Mouse (Mus musculus): ENCODE results near the gene 4933406M09Rik. TPM values are rescaled to one million over a fixed set of nuclear protein-coding genes. Genes with fewer than 3 reads are reported as not detected.

Gene 4933406M09Rik
- total RNA-seq, 2 experiments from 2014 or later = not detected

DNA sequence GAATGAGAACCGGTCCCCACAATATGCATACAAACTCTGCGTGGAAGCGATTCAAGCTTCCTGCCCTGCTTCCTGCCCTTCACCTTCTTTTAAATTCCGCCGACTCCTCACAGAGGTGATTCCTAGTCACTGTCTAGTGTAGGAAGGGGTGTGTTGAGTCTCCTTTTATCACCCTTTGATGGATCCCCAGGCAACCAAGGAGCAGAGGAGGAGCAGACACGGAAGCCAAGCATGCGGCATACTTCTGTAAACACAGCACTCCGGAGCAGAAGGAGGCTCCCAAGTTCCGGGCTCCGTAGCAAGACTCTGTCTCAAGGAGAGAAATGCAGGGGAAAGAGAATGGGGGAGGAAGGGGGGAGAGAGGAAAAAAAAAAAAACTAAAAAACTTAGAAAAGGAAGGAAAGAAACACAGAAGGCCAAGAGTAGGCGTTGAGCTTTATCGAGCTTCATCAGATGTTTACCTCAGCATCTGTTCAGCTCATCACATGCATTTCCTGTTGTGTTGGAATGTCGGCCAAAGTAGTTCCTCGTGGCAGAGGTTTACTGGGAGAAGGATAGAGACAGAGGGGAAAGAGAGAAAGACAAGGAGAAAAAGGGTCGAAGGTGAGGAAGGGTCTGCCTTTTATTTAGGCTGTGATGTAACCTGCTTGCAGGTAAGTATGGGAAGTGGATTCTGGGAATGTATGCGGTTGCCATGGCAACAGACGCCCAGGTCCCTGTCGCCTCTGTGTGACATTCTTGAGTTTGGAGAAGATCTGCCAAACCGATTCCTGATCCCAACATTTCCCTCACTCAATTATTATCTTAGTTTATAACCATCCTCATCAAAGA, 3.7 kb upstream of the 4933406M09Rik start:
- no peak for DNase-seq

DNA sequence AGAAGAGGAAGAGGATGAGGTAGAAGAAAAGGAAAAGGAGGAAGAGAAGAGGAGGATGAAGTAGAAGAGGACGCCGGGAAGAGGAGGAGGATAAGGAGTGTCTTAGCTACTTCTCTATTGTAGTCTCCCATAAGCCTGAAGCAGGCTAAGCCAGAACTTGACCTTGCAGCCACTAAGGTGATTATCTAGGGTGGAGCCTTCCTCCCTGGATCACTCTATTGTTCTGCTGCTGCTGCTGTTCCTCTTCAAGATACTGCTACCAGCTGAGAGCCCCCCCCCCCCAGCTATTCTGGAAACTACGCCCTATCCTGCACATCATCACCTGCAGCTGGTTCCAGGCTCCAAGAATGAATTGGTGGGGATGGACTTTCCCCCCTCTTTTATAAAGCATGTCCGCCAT, 1.2 kb upstream of the 4933406M09Rik start:
- no peak for DNase-seq

GRCm38 (mm10) chr1:134385176-134385575, 564 bp upstream of the 4933406M09Rik start:
- DNase-seq = no peak

- no peak for DNase-seq
Measured at GRCm38 (mm10) chr1:134393827-134394226, 8.1 kb downstream of the 4933406M09Rik start.

GRCm38 (mm10) chr1:134398210-134398609, 12.5 kb downstream of the 4933406M09Rik start:
- DNase-seq = no peak

DNA sequence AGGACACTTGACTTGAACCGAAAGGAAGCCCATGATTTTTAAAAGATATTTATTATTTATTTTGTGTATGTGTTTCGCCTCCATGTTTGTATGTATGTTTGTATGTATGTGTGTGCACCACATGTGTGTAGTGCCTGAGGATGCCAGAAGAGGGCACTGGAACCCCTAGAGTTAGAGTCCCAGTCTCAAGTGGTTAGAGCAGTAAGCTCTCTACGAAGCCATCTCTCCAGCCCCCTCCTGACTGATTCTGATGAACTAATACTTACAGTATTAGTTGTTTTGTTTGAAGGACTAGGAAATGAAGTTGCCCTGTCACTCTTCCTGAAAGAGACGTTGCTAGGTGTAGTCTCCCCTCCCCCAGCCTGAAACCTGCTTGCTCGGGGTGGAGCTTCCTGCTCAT, 14.0 kb downstream of the 4933406M09Rik start:
- DNase-seq = no peak

DNA sequence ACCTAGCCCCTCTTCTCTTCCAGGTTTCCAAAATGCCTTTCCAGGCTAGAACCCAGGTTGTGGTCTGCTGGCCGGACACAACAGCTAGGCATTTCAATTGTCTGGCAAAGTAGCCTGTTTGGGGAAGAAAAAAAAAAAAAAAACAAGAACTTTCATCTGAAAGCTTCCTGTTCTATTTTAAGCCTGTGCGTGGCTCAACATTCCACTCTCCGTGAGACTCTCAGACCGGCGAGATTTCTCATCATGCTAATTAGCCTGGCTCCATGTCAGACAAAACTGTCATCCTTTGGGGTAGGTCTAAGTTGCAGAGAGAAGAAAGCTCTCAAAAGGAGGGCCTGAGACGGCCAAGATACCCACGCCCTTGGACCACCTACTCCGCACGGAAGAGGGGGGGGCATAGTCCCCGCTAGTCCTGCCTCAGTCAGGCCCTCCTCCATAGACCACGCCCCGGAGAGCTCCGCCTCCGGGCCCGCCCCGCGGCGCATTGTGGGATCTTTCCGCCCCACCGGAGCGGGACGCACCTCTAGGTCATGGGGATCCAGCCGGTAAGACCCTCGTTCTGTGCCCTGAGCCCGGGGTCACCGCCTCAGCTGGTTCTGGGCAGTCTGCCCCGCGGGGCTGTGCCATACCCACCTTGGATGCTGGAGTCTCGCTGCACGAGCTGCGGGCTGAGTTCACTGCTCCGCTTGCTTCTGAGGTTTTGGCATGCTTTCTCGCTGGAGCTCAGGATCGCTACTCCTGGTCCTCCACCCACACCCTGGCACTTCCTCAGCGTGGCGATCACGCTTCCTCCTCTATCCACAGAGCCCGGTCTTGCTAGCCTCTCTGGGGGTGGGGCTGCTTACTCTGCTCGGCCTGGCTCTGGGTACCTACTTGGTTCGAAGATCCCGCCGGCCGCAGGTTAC, 20.0 kb downstream of the 4933406M09Rik start, which contains the start of gene Cyb5r1:
TSS of gene Cyb5r1 (plus strand) at position 51 of the 905 bp plus-strand sequence.
- peak; percentile 88 for DNase-seq

DNA sequence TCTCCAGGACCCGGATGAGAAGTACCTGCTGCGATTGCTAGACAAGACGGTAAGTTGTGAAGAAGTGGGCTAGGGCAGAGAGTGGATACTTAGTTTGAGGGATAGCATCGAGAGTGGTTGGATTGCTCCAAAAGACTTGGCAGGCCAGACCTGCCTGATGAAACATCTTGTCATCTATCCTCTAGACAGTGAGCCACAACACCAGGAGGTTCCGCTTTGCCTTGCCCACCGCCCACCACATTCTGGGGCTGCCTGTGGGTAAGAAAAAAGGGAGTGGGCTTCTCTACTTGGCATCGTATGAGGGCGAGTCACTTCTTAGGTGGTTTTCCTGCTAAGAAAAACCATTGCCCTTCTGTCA, 20.7 kb downstream of the 4933406M09Rik start:
- no peak for DNase-seq

DNA sequence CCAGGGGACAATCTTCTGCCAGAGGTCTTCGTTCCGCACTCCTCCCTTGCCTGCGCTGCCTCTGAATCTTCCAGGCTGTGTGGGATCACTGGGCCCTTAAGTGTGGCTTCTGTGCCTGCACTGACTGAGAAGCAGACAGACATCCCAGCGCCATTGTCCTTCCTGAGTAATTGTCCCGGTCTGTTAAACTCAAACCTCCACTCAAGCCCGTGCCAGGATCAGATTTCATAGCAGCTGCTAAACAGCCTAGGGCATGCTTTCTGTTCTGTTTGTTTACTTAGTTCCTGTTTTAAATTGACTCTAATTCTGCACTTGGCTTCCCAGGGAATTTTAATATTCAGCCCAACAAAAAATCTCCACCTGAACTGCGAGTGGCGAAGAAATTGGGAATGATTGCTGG, 22.3 kb downstream of the 4933406M09Rik start:
- DNase-seq = no peak

- DNase-seq = no peak
Measured at GRCm38 (mm10) chr1:134411706-134412629, 26.2 kb downstream of the 4933406M09Rik start.

- no peak for DNase-seq
Measured at GRCm38 (mm10) chr1:134414038-134414437, 28.3 kb downstream of the 4933406M09Rik start.

DNA sequence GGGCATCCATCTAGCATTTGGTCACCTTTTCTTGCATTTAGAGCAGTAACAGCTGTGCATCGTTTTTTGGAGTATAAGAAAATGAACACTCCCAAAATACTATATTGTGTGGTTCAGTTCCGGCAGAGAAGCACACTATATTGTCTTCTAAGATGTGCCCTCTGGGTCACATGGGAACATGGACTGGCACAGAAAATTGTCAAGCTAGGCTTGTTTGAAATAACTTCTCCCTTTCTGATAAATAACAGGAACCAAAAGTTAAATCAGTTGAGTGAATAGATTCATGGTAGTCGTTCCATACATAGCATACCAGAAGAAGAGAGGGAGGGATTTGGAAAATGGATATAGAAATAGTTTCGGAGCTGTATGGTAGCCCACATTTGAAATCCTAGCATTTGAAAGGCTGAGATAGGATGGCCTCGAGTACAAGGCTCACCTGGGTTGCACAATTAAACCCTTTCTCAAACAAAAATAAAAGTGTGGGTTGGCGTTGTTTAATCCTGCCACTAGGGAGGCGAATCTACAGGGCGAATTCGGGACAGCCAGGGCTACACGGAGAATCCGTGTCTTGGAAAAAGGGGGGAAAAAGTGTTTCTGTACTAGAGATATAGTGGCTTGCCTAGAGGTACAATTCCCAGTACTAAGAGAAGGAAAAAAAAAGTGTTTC, 28.9 kb downstream of the 4933406M09Rik start:
- no peak for DNase-seq

- peak; percentile 99 for DNase-seq
Measured at GRCm38 (mm10) chr1:134415168-134415831, 29.6 kb downstream of the 4933406M09Rik start, which contains the start of gene Adipor1. Gene Adipor1, plus strand, starts transcription at chr1:134415378.

GRCm38 (mm10) chr1:134418414-134418975, 32.8 kb downstream of the 4933406M09Rik start:
- DNase-seq = peak; percentile 26

DNA sequence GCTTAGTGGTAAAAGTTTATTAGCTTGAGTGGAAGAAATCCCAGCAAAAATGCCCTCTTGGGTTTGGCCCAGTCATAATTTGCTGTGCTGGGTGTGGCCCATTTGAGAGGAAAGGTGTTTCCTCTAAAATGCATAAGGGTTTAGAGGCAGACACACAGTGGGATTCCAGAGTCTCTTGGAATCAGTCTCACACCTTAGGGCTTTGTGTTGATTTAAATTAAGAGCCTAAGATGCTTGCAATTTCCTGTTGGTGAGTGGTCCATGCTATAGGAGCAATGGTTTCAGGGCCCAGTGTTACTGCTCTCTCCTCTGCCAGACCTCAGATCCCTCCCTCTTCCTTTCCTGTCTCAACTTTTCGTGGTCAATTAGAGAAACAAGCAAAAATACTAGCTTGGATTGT, 33.4 kb downstream of the 4933406M09Rik start:
- no peak for DNase-seq

GRCm38 (mm10) chr1:134419751-134420458, 34.2 kb downstream of the 4933406M09Rik start:
- peak; percentile 87 for DNase-seq

DNA sequence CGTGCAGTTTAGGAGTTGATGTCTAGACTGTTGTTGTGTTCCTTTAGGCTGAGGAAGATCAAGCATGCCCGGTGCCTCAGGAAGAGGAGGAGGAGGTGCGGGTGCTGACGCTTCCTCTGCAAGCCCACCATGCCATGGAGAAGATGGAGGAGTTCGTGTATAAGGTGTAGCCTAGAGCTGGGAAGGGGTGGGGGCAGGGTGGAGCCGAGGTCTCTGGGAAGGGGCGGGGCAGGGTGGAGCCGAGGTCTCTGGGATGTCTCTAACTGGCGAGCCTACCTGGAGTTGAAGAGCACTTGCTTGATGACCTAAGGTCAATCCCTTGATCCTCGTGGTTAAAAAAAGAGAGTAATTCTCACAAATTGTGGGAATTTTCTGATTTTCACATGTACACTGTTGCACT, 38.2 kb downstream of the 4933406M09Rik start:
- no peak for DNase-seq

GRCm38 (mm10) chr1:134426289-134426688, 40.5 kb downstream of the 4933406M09Rik start:
- no peak for DNase-seq

GRCm38 (mm10) chr1:134433002-134433401, 47.3 kb downstream of the 4933406M09Rik start:
- DNase-seq = no peak

DNA sequence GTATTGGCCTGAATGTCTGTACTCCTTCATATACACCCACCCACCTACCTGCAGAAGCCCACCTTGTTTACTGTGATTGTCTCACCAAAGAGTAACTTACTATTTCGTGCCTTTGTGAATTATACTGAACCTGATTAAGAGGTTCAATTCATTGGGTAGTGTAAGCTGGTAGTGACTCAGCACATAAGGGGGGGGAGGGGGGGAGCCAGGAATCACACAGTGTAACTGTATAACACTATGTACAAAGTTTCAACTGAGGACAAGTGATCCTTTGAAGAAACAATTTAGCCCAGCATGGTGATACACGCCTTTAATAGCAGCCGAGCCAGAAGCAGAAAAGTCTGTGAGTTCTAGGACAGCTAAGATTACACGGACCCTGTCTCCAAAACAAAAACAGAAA, 47.7 kb downstream of the 4933406M09Rik start:
- DNase-seq = no peak
